Mouse (Mus musculus) c-Kit-positive CD71-positive TER-119-positive erythroid progenitor cells, embryonic 14.5 days (primary cell): ENCODE data around the gene Celf6.

Source experiments
- DNase-seq: peaks from one replicate; pipeline ENCODE4 v3.0.0-alpha.2; 2013; ENCODE audit warnings: low spot score

Gene Celf6

GRCm38 (mm10) chr9:59577844-59578504 is at the start of gene Celf6:
Gene Celf6, plus strand, starts transcription at chr9:59577917.
- peak; percentile 84 for DNase-seq

GRCm38 (mm10) chr9:59528274-59528673 is 49.4 kb upstream of the Celf6 start:
- no peak for DNase-seq

- no peak for DNase-seq
These were observed 46.1 kb upstream of the Celf6 start for GRCm38 (mm10) chr9:59531645-59532044.

- no peak for DNase-seq
These were observed 44.3 kb upstream of the Celf6 start for GRCm38 (mm10) chr9:59533422-59533821.

- no peak for DNase-seq
These were observed 43.8 kb upstream of the Celf6 start for GRCm38 (mm10) chr9:59533889-59534288.

GRCm38 (mm10) chr9:59537651-59538050 is 40.1 kb upstream of the Celf6 start:
- DNase-seq, result no peak

GRCm38 (mm10) chr9:59539441-59540137 is 38.1 kb upstream of the Celf6 start, which contains the start of the genes Hexa and Tmem202:
Gene Hexa, plus strand, starts transcription at chr9:59539540.
Gene Tmem202, minus strand, starts transcription at chr9:59539847.
- peak; percentile 44 for DNase-seq

GRCm38 (mm10) chr9:59541617-59542016 is 36.1 kb upstream of the Celf6 start:
- DNase-seq, result no peak

- no peak for DNase-seq
These were observed 34.9 kb upstream of the Celf6 start for GRCm38 (mm10) chr9:59542766-59543324.

- no peak for DNase-seq
These were observed 33.0 kb upstream of the Celf6 start for GRCm38 (mm10) chr9:59544739-59545138.

GRCm38 (mm10) chr9:59547869-59548268 is 29.8 kb upstream of the Celf6 start:
- DNase-seq, result no peak

- DNase-seq, result no peak
These were observed 28.7 kb upstream of the Celf6 start for GRCm38 (mm10) chr9:59548961-59549487.

GRCm38 (mm10) chr9:59550077-59550476 is 27.6 kb upstream of the Celf6 start:
- DNase-seq, result no peak

- no peak for DNase-seq
These were observed 26.7 kb upstream of the Celf6 start for GRCm38 (mm10) chr9:59551017-59551416.

GRCm38 (mm10) chr9:59551620-59552031 is 26.1 kb upstream of the Celf6 start:
- no peak for DNase-seq

GRCm38 (mm10) chr9:59552610-59553009 is 25.1 kb upstream of the Celf6 start:
- DNase-seq, result no peak

GRCm38 (mm10) chr9:59553719-59554118 is 24.0 kb upstream of the Celf6 start:
- DNase-seq, result no peak

GRCm38 (mm10) chr9:59565600-59565999 is 12.1 kb upstream of the Celf6 start:
- DNase-seq, result peak; percentile 78

GRCm38 (mm10) chr9:59567111-59567510 is 10.6 kb upstream of the Celf6 start:
- DNase-seq, result peak; percentile 50

- DNase-seq, result no peak
These were observed 5.9 kb upstream of the Celf6 start for GRCm38 (mm10) chr9:59571852-59572251.

- no peak for DNase-seq
These were observed 316 bp upstream of the Celf6 start for GRCm38 (mm10) chr9:59577401-59577800.

- DNase-seq, result no peak
These were observed 769 bp downstream of the Celf6 start for GRCm38 (mm10) chr9:59578505-59578867.

- peak; percentile 25 for DNase-seq
These were observed 7.2 kb downstream of the Celf6 start for GRCm38 (mm10) chr9:59584871-59585308.
